Mouse (Mus musculus) thymus, postnatal 0 days (tissue): ENCODE data around the gene Dclk1. TPM values are rescaled to one million over a fixed set of nuclear protein-coding genes. Genes with fewer than 3 reads are reported as not detected.

Experiments
- DNase-seq: peaks from one replicate; pipeline ENCODE4 v3.0.0-alpha.2; 2015; ENCODE audit warnings: low spot score
- polyA plus RNA-seq: library from polyadenylated mRNA; unstranded; fragments of >200 nt; fragmentation: Nextera tagmentation; extraction: Ambion mirVana; gene quantifications from 2 replicates; pipeline ENCODE4 v1.2.1, GENCODE M21; 2015

Gene Dclk1
- polyA plus RNA-seq, 1 experiment from 2014 or later, result 2.6 TPM

GRCm38 (mm10) chr3:55535591-55536200 is 293.5 kb downstream of the Dclk1 start:
- DNase-seq, result no peak

GRCm38 (mm10) chr3:55536901-55537300 is 294.7 kb downstream of the Dclk1 start:
- DNase-seq, result no peak

GRCm38 (mm10) chr3:55537714-55538113 is 295.6 kb downstream of the Dclk1 start:
- no peak for DNase-seq

GRCm38 (mm10) chr3:55539400-55539799 is 297.2 kb downstream of the Dclk1 start:
- DNase-seq, result no peak

GRCm38 (mm10) chr3:55539811-55540293 is 297.7 kb downstream of the Dclk1 start:
- DNase-seq, result no peak

- DNase-seq, result no peak
Observed at GRCm38 (mm10) chr3:55540406-55541140, 298.4 kb downstream of the Dclk1 start.

GRCm38 (mm10) chr3:55541799-55542198 is 299.6 kb downstream of the Dclk1 start:
- DNase-seq, result no peak

- DNase-seq, result no peak
Observed at GRCm38 (mm10) chr3:55542310-55542709, 300.1 kb downstream of the Dclk1 start.

- no peak for DNase-seq
Observed at GRCm38 (mm10) chr3:55542947-55543346, 300.8 kb downstream of the Dclk1 start.

GRCm38 (mm10) chr3:55543929-55544684 is 301.9 kb downstream of the Dclk1 start:
- no peak for DNase-seq

GRCm38 (mm10) chr3:55545296-55545695 is 303.1 kb downstream of the Dclk1 start:
- no peak for DNase-seq

- DNase-seq, result no peak
Observed at GRCm38 (mm10) chr3:55545916-55546315, 303.8 kb downstream of the Dclk1 start.

- DNase-seq, result no peak
Observed at GRCm38 (mm10) chr3:55547106-55547505, 304.9 kb downstream of the Dclk1 start.

GRCm38 (mm10) chr3:55549376-55549775 is 307.2 kb downstream of the Dclk1 start:
- DNase-seq, result no peak

GRCm38 (mm10) chr3:55550962-55551361 is 308.8 kb downstream of the Dclk1 start:
- no peak for DNase-seq

GRCm38 (mm10) chr3:55551912-55552311 is 309.7 kb downstream of the Dclk1 start:
- no peak for DNase-seq

GRCm38 (mm10) chr3:55553031-55553430 is 310.9 kb downstream of the Dclk1 start:
- DNase-seq, result no peak

GRCm38 (mm10) chr3:55555848-55556247 is 313.7 kb downstream of the Dclk1 start:
- no peak for DNase-seq

- no peak for DNase-seq
Observed at GRCm38 (mm10) chr3:55558570-55558969, 316.4 kb downstream of the Dclk1 start.

- DNase-seq, result no peak
Observed at GRCm38 (mm10) chr3:55567476-55567875, 325.3 kb downstream of the Dclk1 start.

- DNase-seq, result no peak
Observed at GRCm38 (mm10) chr3:55569539-55569938, 327.4 kb downstream of the Dclk1 start.

GRCm38 (mm10) chr3:55571034-55571433 is 328.9 kb downstream of the Dclk1 start:
- DNase-seq, result no peak
